Mouse (Mus musculus) E14TG2a.4 (cell line): Measurements from ENCODE around the gene Cdc42ep3.

Experiments
- CTCF ChIP-seq: conservative IDR thresholded peaks from 2 replicates; pipeline ENCODE4 v1.5.1; 2014; ENCODE audit warnings: low read length
- NANOG ChIP-seq: IDR thresholded peaks from 2 replicates; pipeline ENCODE4 v1.6.1; 2014; ENCODE audit warnings: borderline replicate concordance, low read length, mixed read lengths

- TF ChIP-seq CTCF (no peak), NANOG (no peak)
Measured at GRCm38 (mm10) chr17:79326868-79327376, 28.0 kb downstream of the Cdc42ep3 start.
